Comparison of ENCODE assay signal across 10 mouse cellular contexts in the genomic region with DNA sequence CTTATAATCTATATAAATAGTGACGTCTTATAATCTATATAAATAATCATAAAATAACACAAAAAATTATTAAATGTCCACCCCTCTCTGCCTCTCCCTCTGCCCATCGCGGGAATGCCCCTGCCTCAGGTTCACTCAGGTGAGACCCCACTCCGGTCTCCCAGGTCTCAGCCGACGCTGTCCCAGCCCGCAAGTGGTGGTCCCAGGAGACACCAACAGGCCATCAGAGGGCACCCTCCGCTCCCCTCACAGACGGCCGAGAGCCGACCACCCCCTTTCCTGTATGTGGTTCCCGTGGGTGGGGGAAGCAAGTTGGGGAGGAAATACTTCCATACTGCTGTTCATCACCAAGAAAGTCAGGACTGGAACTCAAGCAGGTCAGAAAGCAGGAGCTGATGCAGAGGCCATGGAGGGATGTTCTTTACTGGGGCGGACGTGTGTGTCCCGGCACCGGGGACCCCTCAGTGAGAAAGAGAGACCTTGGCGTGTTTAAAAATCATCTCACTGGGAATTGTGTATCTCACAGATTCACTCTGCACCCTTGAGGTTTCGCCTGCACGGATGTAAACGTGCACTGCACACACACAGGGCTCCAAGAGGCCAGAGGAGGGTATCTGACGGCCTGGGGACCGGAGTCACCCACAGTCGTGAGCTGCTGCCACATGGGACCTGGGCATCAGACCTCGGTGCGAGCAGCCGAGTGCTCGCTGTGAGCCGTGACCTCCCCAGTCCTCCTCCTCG. TPM values are rescaled to one million over a fixed set of nuclear protein-coding genes. Genes with fewer than 3 reads are reported as not detected.
DNase-seq lines count a peak whose midpoint lies in the region; ATAC-seq and TF ChIP-seq lines count a peak whose summit lies in the region.
"Had no signal": no experiment of that assay in that cellular context is flagged by ENCODE, and none has a peak within 500 bp of the region (broad histone marks: within the 10 kb centered on the region; RNA-seq: fewer than 3 reads in every experiment).

No protein-coding gene starts in this region.

- H3K79me2 ChIP-seq in heart, adult 2 months (replicated peaks; ENCODE audit: control insufficient read depth, insufficient read depth, low read length): no peaks in the 10 kb centered on the region

- WGBS in heart, embryonic 13.5 days: 44% methylated on average over 29 of the region's 29 CpGs
- WGBS in heart, adult 2 months: 41% methylated on average over 29 of the region's 29 CpGs
- 49% methylated on average over 29 of the region's 29 CpGs for WGBS in embryonic facial prominence, embryonic 10.5 days
- WGBS in hindbrain, postnatal 0 days: 45% methylated on average over 29 of the region's 29 CpGs
- 42% methylated on average over 29 of the region's 29 CpGs for WGBS in midbrain, embryonic 16.5 days

- H3K36me3 ChIP-seq in heart, embryonic 13.5 days: no peaks in the 10 kb centered on the region
- H3K36me3 ChIP-seq in heart, adult 2 months (ENCODE audit: control insufficient read depth, insufficient read depth, low read length): no peaks in the 10 kb centered on the region
- no peaks in the 10 kb centered on the region for H3K36me3 ChIP-seq in embryonic facial prominence, embryonic 10.5 days (replicated peaks)
- H3K36me3 ChIP-seq in hindbrain, postnatal 0 days (ENCODE audit: insufficient read depth, low read length): no peaks in the 10 kb centered on the region
- no peaks in the 10 kb centered on the region for H3K36me3 ChIP-seq in midbrain, embryonic 16.5 days (ENCODE audit: control insufficient read depth, insufficient read depth, low read length)

- H3K27me3 ChIP-seq in heart, embryonic 13.5 days (replicated peaks): no peaks in the 10 kb centered on the region; the same call in 1 of the 2 replicates
- 0 out of 2 replicates have a peak, but pooled peaks cover 1% of the 10 kb centered on the region for H3K27me3 ChIP-seq in heart, adult 2 months (ENCODE audit: control insufficient read depth, insufficient read depth, low read length)
- peaks cover 21% of the 10 kb centered on the region for H3K27me3 ChIP-seq in embryonic facial prominence, embryonic 10.5 days (replicated peaks; ENCODE audit: low read depth, poor library complexity, severe bottlenecking)
- no peaks in the 10 kb centered on the region for H3K27me3 ChIP-seq in hindbrain, postnatal 0 days (ENCODE audit: insufficient read depth, low read length)
- no peaks in the 10 kb centered on the region for H3K27me3 ChIP-seq in midbrain, embryonic 16.5 days (ENCODE audit: control insufficient read depth, insufficient read depth, low read depth, low read length)

- no peak for TF ChIP-seq POLR2A in heart, adult 2 months (IDR thresholded peaks at IDR 0.05; ENCODE audit: insufficient read depth, low read depth, low read length)

- DNase-seq in heart, adult 2 months: no peak
- DNase-seq in embryonic facial prominence, embryonic 10.5 days (ENCODE audit: low spot score): no peak
- DNase-seq in hindbrain, postnatal 0 days (ENCODE audit: low spot score): no peak
- DNase-seq in layer of hippocampus, adult 9-11 months: no peak
- DNase-seq in adrenal gland, postnatal 36 days: no peak
- no peak for DNase-seq in lung, postnatal 36 days
- DNase-seq: gastrocnemius, adult 2 months had no signal

- no peak overlapping the region for H3K27ac ChIP-seq in heart, embryonic 13.5 days (replicated peaks)
- no peak overlapping the region for H3K27ac ChIP-seq in heart, adult 2 months
- no peak overlapping the region for H3K27ac ChIP-seq in embryonic facial prominence, embryonic 10.5 days (replicated peaks)
- no peak overlapping the region for H3K27ac ChIP-seq in hindbrain, postnatal 0 days
- no peak overlapping the region for H3K27ac ChIP-seq in midbrain, embryonic 16.5 days (ENCODE audit: low read length)
- H3K27ac ChIP-seq: gastrocnemius, adult 2 months; macrophage had no signal

- H3K4me2 ChIP-seq in heart, embryonic 13.5 days: peak overlapping the region; percentile 73
- H3K4me2 ChIP-seq in hindbrain, postnatal 0 days (ENCODE audit: low read depth, low read length): peak overlapping the region; percentile 76
- H3K4me2 ChIP-seq in midbrain, embryonic 16.5 days (ENCODE audit: low read length): peak overlapping the region; percentile 75

- intact Hi-C loops in heart, adult 2 months (cut with DNase I): no loop called here

- no peak for ATAC-seq in heart, embryonic 13.5 days (ENCODE audit: extremely low read depth, insufficient number of reproducible peaks, low FRiP score, low TSS enrichment)
- 0 out of 2 replicates have a peak, but pooled peaks have one; percentile 43 for ATAC-seq in hindbrain, postnatal 0 days
- ATAC-seq in midbrain, embryonic 16.5 days: peak; percentile 70; the same call in 1 of the 2 replicates

- H3K9me3 ChIP-seq in heart, embryonic 13.5 days: no peaks in the 10 kb centered on the region
- no peaks in the 10 kb centered on the region for H3K9me3 ChIP-seq in embryonic facial prominence, embryonic 10.5 days
- H3K9me3 ChIP-seq in hindbrain, postnatal 0 days (ENCODE audit: low read length): no peaks in the 10 kb centered on the region
- H3K9me3 ChIP-seq in midbrain, embryonic 16.5 days (replicated peaks; ENCODE audit: control insufficient read depth, low read length, poor library complexity, severe bottlenecking): no peaks in the 10 kb centered on the region

- no peak for TF ChIP-seq CTCF in heart, adult 2 months (IDR thresholded peaks at IDR 0.05)
- no peak for TF ChIP-seq CTCF in hindbrain, postnatal 0 days (IDR thresholded peaks at IDR 0.05; ENCODE audit: low read depth)

- H3K4me1 ChIP-seq in heart, embryonic 13.5 days: peaks cover 9% of the 10 kb centered on the region
- no peaks in the 10 kb centered on the region for H3K4me1 ChIP-seq in heart, adult 2 months (ENCODE audit: control insufficient read depth, insufficient read depth, low read length)
- H3K4me1 ChIP-seq in embryonic facial prominence, embryonic 10.5 days: peaks cover 8% of the 10 kb centered on the region
- H3K4me1 ChIP-seq in hindbrain, postnatal 0 days (ENCODE audit: insufficient read depth, low read length): no peaks in the 10 kb centered on the region
- H3K4me1 ChIP-seq in midbrain, embryonic 16.5 days (ENCODE audit: control insufficient read depth, insufficient read depth, low read length): peaks cover 6% of the 10 kb centered on the region; the same call in 1 of the 2 replicates

- TF ChIP-seq EP300 in heart, adult 2 months (IDR thresholded peaks at IDR 0.05; ENCODE audit: insufficient read depth, low read depth, low read length): no peak

- peak overlapping the region; percentile 73 for H3K9ac ChIP-seq in heart, embryonic 13.5 days
- no peak overlapping the region for H3K9ac ChIP-seq in heart, adult 2 months (ENCODE audit: low read depth, low read length)
- H3K9ac ChIP-seq in hindbrain, postnatal 0 days (replicated peaks; ENCODE audit: low read length): peak overlapping the region; percentile 30
- H3K9ac ChIP-seq in midbrain, embryonic 16.5 days (ENCODE audit: low read depth, low read length): peak overlapping the region; percentile 66

- peak overlapping the region; percentile 45 for H3K4me3 ChIP-seq in heart, embryonic 13.5 days
- no peak overlapping the region for H3K4me3 ChIP-seq in heart, adult 2 months
- peak overlapping the region; percentile 50 for H3K4me3 ChIP-seq in embryonic facial prominence, embryonic 10.5 days
- peak overlapping the region; percentile 35 for H3K4me3 ChIP-seq in hindbrain, postnatal 0 days (ENCODE audit: low read length)
- H3K4me3 ChIP-seq in midbrain, embryonic 16.5 days (ENCODE audit: low read depth, low read length): peak overlapping the region; percentile 47
- H3K4me3 ChIP-seq: gastrocnemius, adult 2 months had no signal

RNA-seq across cellular contexts. Expression of a gene that starts 9.1 kb away (rescaled TPM):
- not detected in 2 replicates for polyA plus RNA-seq in heart, embryonic 13.5 days (2015; fragmentation: Nextera tagmentation; extraction: Ambion mirVana)
- total RNA-seq in heart, adult 2 months (2021): not detected
- polyA plus RNA-seq in heart, adult 2 months (2012; rRNA removed): not detected in 2 replicates
- not detected in 2 replicates for polyA plus RNA-seq in embryonic facial prominence, embryonic 10.5 days (2016; fragmentation: Nextera tagmentation; extraction: Ambion mirVana)
- not detected in 2 replicates for total RNA-seq in hindbrain, postnatal 0 days (2014; rRNA removed)
- not detected in 2 replicates for polyA plus RNA-seq in hindbrain, postnatal 0 days (2015; fragmentation: Nextera tagmentation; extraction: Ambion mirVana)
- not detected in 2 replicates for polyA plus RNA-seq in midbrain, embryonic 16.5 days (2015; fragmentation: Nextera tagmentation; extraction: Ambion mirVana)
- total RNA-seq in adrenal gland, postnatal 36 days (2021): not detected
- total RNA-seq: gastrocnemius, adult 2 months had no signal
- polyA plus RNA-seq: macrophage had no signal

RNA-seq across cellular contexts. Expression of a gene that starts 33.7 kb away (rescaled TPM):
- 17.2 and 18.7 TPM in 2 replicates for polyA plus RNA-seq in heart, embryonic 13.5 days (2015; fragmentation: Nextera tagmentation; extraction: Ambion mirVana)
- total RNA-seq in heart, adult 2 months (2021): 10 to 100 TPM; 20.0 to 21.1 TPM
- polyA plus RNA-seq in heart, adult 2 months (2012; rRNA removed): 45.7 and 47.6 TPM in 2 replicates
- 39.9 and 43.8 TPM in 2 replicates for polyA plus RNA-seq in embryonic facial prominence, embryonic 10.5 days (2016; fragmentation: Nextera tagmentation; extraction: Ambion mirVana)
- total RNA-seq in hindbrain, postnatal 0 days (2014; rRNA removed): 289 and 302 TPM in 2 replicates
- polyA plus RNA-seq in hindbrain, postnatal 0 days (2015; fragmentation: Nextera tagmentation; extraction: Ambion mirVana): 129 and 142 TPM in 2 replicates
- 153 and 155 TPM in 2 replicates for polyA plus RNA-seq in midbrain, embryonic 16.5 days (2015; fragmentation: Nextera tagmentation; extraction: Ambion mirVana)
- total RNA-seq in adrenal gland, postnatal 36 days (2021): 1 to 10 TPM; 5.8 to 8.8 TPM
- polyA plus RNA-seq: macrophage had no signal

RNA-seq across cellular contexts. Expression of a gene that starts 57.7 kb away (rescaled TPM):
- polyA plus RNA-seq in heart, embryonic 13.5 days (2015; fragmentation: Nextera tagmentation; extraction: Ambion mirVana): 21.8 and 23.2 TPM in 2 replicates
- total RNA-seq in heart, adult 2 months (2021): 10 to 100 TPM; 52.8 to 59.2 TPM
- 117 and 142 TPM in 2 replicates for polyA plus RNA-seq in heart, adult 2 months (2012; rRNA removed)
- 12.4 and 12.9 TPM in 2 replicates for polyA plus RNA-seq in embryonic facial prominence, embryonic 10.5 days (2016; fragmentation: Nextera tagmentation; extraction: Ambion mirVana)
- 12.2 and 13.9 TPM in 2 replicates for total RNA-seq in hindbrain, postnatal 0 days (2014; rRNA removed)
- polyA plus RNA-seq in hindbrain, postnatal 0 days (2015; fragmentation: Nextera tagmentation; extraction: Ambion mirVana): 6.2 and 8.2 TPM in 2 replicates
- 4.0 and 4.1 TPM in 2 replicates for polyA plus RNA-seq in midbrain, embryonic 16.5 days (2015; fragmentation: Nextera tagmentation; extraction: Ambion mirVana)
- 100 to 1,000 TPM; 301 to 364 TPM for total RNA-seq in adrenal gland, postnatal 36 days (2021)
